Mouse (Mus musculus) cortical plate, adult 2 months (tissue): ENCODE measurements around the gene Gabbr2.

Experiments used
- CTCF ChIP-seq: fragments of 200-500 bp; IDR thresholded peaks from 2 replicates; pipeline ENCODE4 v1.5.1; 2011; ENCODE audit warnings: mild to moderate bottlenecking, control low read depth, low read length; ENCODE audit not compliant: insufficient read depth; ENCODE audit errors: extremely low read depth
- POLR2A ChIP-seq: fragments of 200-500 bp; IDR thresholded peaks from 2 replicates; pipeline ENCODE4 v1.6.1; 2011; ENCODE audit warnings: mild to moderate bottlenecking, low read length, control low read depth; ENCODE audit not compliant: insufficient read depth; ENCODE audit errors: extremely low read depth

GRCm38 (mm10) chr4:46791268-46791951, 200.3 kb downstream of the Gabbr2 start:
- TF ChIP-seq CTCF, result no peak
- TF ChIP-seq POLR2A, result no peak
